Mouse (Mus musculus) erythroblast, embryonic 14.5 days (primary cell): ENCODE measurements around the gene Ddost.

Experiments used
- GATA1 ChIP-seq: IDR thresholded peaks from 2 replicates; pipeline ENCODE4 v1.6.1; 2012; ENCODE audit warnings: low read length, inconsistent platforms, mixed read lengths
- TAL1 ChIP-seq: IDR thresholded peaks from 3 replicates; pipeline ENCODE4 v1.6.1; 2012; ENCODE audit warnings: low read length, inconsistent platforms, mixed read lengths

DNA sequence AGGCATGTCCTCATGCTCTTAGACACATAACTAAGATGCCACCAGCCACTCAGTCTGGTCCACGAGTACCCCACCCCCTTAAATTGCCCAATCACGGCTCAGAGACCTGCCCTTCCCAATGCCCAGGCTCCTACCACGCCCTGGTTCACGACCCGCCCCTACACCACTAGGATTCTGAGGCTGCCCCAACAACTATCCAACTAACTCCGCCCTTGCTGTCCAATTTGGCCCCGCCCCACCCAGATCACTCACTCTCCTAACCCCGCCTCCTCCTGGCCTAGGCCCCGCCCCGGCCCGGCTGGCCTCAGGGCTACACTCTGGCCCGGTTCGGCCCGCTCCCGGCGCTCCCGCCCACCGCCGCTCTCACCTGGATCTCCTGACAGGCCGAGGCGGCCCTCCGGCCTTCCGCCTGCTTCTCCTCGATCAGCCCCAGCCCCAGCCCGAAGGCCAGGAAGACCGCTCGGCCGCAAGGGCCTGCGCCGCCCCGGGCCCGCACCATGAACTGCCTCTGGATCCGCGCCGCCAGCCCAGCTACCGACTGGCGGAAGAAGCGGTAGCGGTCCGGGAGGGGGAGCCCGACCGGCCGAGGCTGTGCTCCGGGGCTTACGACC lies 21.0 kb downstream of the Ddost start:
- TF ChIP-seq GATA1 (no peak), TAL1 (no peak)
